Mouse (Mus musculus) cerebellum, adult 2 months (tissue): Measurements from ENCODE around the gene 2210016F16Rik. TPM values are rescaled to one million over a fixed set of nuclear protein-coding genes. Genes with fewer than 3 reads are reported as not detected.

ENCODE experiments used
- DNase-seq, 2 experiments: peaks; one replicate each; pipeline ENCODE4 v3.0.0; 2021
- H3K27ac ChIP-seq: fragments of 200-500 bp; 2 replicates; pipeline ENCODE4 v1.5.1; 2012; ENCODE audit warnings: low read length, control low read depth, inconsistent platforms; ENCODE audit not compliant: insufficient read depth
- H3K27me3 ChIP-seq: fragments of 200-500 bp; 2 replicates; pipeline ENCODE4 v1.6.1; 2012; ENCODE audit warnings: inconsistent platforms, mild to moderate bottlenecking, low read length, moderate library complexity; ENCODE audit not compliant: control insufficient read depth, insufficient read depth
- H3K4me1 ChIP-seq: fragments of 200-500 bp; 2 replicates; pipeline ENCODE4 v1.6.1; 2011; ENCODE audit warnings: low read length; ENCODE audit not compliant: control insufficient read depth, insufficient read depth
- H3K4me3 ChIP-seq: fragments of 200-500 bp; replicated peaks from 2 replicates; pipeline ENCODE3; 2011; ENCODE audit warnings: mild to moderate bottlenecking, low read depth, low read length, control low read depth; ENCODE audit not compliant: insufficient read depth
- CTCF ChIP-seq: fragments of 200-500 bp; IDR thresholded peaks from 2 replicates; pipeline ENCODE4 v1.5.1; 2011; ENCODE audit warnings: low read depth, mild to moderate bottlenecking, control low read depth, low read length, moderate library complexity, borderline replicate concordance; ENCODE audit not compliant: insufficient read depth
- POLR2A ChIP-seq: fragments of 200-500 bp; IDR thresholded peaks from 2 replicates; pipeline ENCODE4 v1.6.1; 2011; ENCODE audit warnings: low read length, control low read depth, borderline replicate concordance; ENCODE audit not compliant: insufficient read depth
- WGBS: fragments of 180-500 bp; shearing (Covaris S2); methylation state at CpG from one replicate; pipeline ENCODE4 v1.1.7; 2018; 5-methylcytosine and 5-hydroxymethylcytosine counted together
- polyA plus RNA-seq: library from polyadenylated mRNA; depleted of rRNA; stranded (reverse); fragments of >200 nt; gene quantifications from 2 replicates; pipeline ENCODE4 v1.2.3, GENCODE M21; 2012

2210016F16Rik gene
- polyA plus RNA-seq, 1 experiment, result 8.5 TPM

GRCm38 (mm10) chr13:58389324-58389951 is 4.4 kb upstream of the 2210016F16Rik start:
- TF ChIP-seq POLR2A (no peak), CTCF (no peak)
- Histone ChIP-seq H3K27me3 (no peaks in the 10 kb centered on the region), H3K4me1 (no peaks in the 10 kb centered on the region), H3K27ac (no peak overlapping the region), H3K4me3 (no peak overlapping the region)
- WGBS, result 80% methylated on average over 2 of the region's 2 CpGs
- no peak for DNase-seq

- Histone ChIP-seq H3K4me3 (no peak overlapping the region), H3K27me3 (no peaks in the 10 kb centered on the region), H3K27ac (no peak overlapping the region), H3K4me1 (no peaks in the 10 kb centered on the region)
- 50% methylated on average over 3 of the region's 3 CpGs for WGBS
- TF ChIP-seq CTCF (no peak), POLR2A (no peak)
- DNase-seq, result no peak
Observed at GRCm38 (mm10) chr13:58388379-58388778, 3.4 kb upstream of the 2210016F16Rik start.

- peak; percentile 77 for TF ChIP-seq CTCF
- TF ChIP-seq POLR2A, result no peak
- WGBS, result 20% methylated on average over 7 of the region's 7 CpGs
- peak; percentile 52 to 61 for DNase-seq
- Histone ChIP-seq H3K4me3 (no peak overlapping the region), H3K4me1 (no peaks in the 10 kb centered on the region), H3K27me3 (no peaks in the 10 kb centered on the region), H3K27ac (no peak overlapping the region)
Observed at GRCm38 (mm10) chr13:58387948-58388347, 2.9 kb upstream of the 2210016F16Rik start.

- DNase-seq, result no peak
- no peak overlapping the region for H3K27ac ChIP-seq
- WGBS, result 85% methylated on average over 7 of the region's 7 CpGs
- peak overlapping the region; percentile 71 for H3K4me3 ChIP-seq
- H3K4me1 ChIP-seq, result no peaks in the 10 kb centered on the region
- TF ChIP-seq CTCF (no peak), POLR2A (no peak)
- no peaks in the 10 kb centered on the region for H3K27me3 ChIP-seq
Observed at GRCm38 (mm10) chr13:58385547-58385920, 509 bp upstream of the 2210016F16Rik start.

- H3K4me3 ChIP-seq, result peak overlapping the region; percentile 71
- H3K27me3 ChIP-seq, result no peaks in the 10 kb centered on the region
- no peak for DNase-seq
- WGBS, result 38% methylated on average over 11 of the region's 11 CpGs
- no peak overlapping the region for H3K27ac ChIP-seq
- no peak for TF ChIP-seq POLR2A
- TF ChIP-seq CTCF, result no peak
- H3K4me1 ChIP-seq, result no peaks in the 10 kb centered on the region
Observed at GRCm38 (mm10) chr13:58384371-58384770, 654 bp downstream of the 2210016F16Rik start.

- WGBS, result 88% methylated on average over 2 of the region's 2 CpGs
Observed at GRCm38 (mm10) chr13:58373153-58373470, 11.9 kb downstream of the 2210016F16Rik start.

GRCm38 (mm10) chr13:58372278-58373152 is 12.5 kb downstream of the 2210016F16Rik start:
- no peak for TF ChIP-seq CTCF
- DNase-seq, result no peak
- Histone ChIP-seq H3K4me3 (no peak overlapping the region), H3K4me1 (no peaks in the 10 kb centered on the region), H3K27ac (no peak overlapping the region), H3K27me3 (no peaks in the 10 kb centered on the region)
- 82% methylated on average over 5 of the region's 5 CpGs for WGBS

More at GRCm38 (mm10) chr13:58373153-58373470, 11.9 kb downstream of the 2210016F16Rik start:
- Histone ChIP-seq H3K27me3 (no peaks in the 10 kb centered on the region), H3K27ac (no peak overlapping the region), H3K4me1 (no peaks in the 10 kb centered on the region), H3K4me3 (no peak overlapping the region)
- no peak for TF ChIP-seq POLR2A
- TF ChIP-seq CTCF, result no peak
- DNase-seq, result no peak

- DNase-seq, result no peak
- Histone ChIP-seq H3K27me3 (no peaks in the 10 kb centered on the region), H3K27ac (no peak overlapping the region), H3K4me3 (no peak overlapping the region), H3K4me1 (no peaks in the 10 kb centered on the region)
- 63% methylated on average over 4 of the region's 4 CpGs for WGBS
- TF ChIP-seq CTCF (no peak), POLR2A (no peak)
Observed at GRCm38 (mm10) chr13:58368835-58369234, 16.2 kb downstream of the 2210016F16Rik start.
